Mouse (Mus musculus) cerebellum, postnatal 4 days (tissue): ENCODE data around the gene Dapk3.

ENCODE experiments used
- DNase-seq, 2 experiments: peaks; one replicate each; pipeline ENCODE4 v3.0.0; 2022; ENCODE audit warnings: low spot score in 2 of 2, mixed read lengths in 1 of 2

Gene Dapk3

DNA sequence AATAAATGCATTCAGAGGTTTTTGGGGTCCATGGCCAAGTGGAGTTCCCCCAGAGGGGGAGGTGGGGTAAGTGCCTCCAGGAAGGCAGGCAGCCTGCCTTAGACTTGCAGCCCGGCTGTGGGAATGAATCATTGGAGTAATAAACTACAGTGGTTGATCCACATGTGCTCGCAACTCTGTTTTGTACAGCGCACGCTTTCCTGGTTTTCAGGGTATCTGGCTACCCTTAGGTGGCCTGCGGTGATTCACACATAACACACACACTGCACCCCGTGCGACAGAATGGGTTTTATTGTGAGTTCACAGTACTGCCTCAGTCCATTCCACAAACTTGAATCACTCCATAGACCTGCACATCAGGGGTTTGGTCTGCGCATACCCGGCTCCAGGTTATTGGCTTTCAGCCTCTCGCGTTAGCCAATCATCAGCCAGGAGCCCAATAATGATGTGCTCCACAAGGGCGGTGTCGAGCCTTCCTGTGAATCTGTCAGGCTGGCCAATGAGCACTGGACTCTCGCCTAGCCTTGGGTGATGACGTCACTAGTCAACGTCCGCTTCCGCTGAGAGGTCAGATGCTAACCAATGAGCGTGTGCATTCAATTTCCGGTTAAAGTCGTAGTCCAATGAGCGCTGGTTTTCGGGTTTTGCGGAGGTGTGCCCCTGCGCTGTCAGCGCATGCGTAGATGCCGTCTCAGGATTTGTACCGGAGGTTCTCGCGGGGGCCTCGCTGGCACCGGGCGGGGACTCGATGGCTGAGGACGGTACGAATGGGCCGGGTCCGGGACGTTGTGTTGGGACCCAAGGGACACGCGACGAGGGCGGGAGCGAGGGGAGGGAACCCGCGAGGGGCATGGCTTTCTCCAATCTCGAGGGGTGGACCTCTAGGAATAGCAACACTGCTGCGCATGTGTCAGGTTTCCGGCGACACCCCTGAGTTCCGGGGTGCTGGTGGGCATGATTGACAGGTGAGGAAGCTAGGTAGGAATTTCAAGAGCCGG, at the start of gene Dapk3:
Gene Dapk3 (plus strand): TSS at position 670 of the 998 bp plus-strand sequence.
- DNase-seq = peak; percentile 90 to 95

DNA sequence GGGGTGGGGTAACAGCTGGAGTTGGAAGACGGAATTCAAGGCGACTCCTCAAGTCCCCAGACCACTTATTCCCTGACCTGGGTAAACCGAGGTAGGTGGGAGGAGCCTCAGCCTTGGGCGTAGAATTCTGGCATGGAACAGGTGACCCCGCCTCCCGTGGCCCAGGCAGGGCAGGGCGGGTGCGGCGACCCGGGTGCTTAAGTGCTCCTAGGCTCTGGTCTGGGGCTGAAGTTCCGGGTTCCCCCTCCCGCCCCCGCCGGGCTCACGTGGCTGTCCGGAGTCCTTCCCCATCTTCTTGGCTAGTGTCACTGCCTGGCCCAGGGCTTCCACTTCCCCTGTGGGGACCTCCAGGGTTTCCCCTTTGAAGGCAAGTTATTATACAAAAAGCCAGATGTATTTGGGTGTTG, 48.6 kb upstream of the Dapk3 start:
- no peak for DNase-seq

DNA sequence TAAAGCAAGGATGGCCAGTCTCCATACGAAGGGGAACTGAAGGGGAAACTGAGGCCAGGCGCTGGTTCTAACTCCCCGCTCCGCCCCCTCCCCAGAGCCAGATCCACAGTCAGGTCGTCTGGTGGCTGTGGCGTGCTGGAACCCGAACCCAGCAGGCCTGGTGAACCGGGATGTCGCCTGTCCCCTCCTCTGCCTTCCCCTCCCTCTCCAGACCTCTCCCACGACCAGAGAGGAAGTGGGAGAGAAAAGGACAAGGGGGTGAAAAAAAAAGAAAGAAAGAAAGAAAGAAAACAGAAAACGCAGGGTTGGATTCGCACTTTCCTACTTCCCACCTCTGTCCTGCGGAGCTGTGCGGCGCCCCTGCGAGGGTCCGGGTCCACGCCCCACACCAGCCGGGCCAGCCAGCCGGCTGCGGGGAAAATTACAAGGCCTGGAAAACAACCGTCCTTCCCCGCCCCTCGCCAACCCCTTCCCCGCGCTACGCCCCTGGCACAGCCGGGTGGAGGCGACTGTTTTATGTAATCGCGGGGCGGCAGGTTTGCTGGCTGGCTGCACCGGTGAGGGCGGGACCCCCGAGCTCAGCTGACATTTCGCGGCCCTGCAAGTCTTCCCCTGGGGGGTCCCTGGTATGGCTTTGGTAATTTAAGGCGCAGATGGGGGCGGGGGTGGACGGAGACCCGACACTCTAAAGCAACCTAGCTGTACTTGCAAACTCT, 47.7 kb upstream of the Dapk3 start, which contains the start of gene Zbtb7a:
Gene Zbtb7a (plus strand): TSS at position 255 of the 716 bp plus-strand sequence.
- DNase-seq = no peak

GRCm38 (mm10) chr10:81135831-81136705, 46.7 kb upstream of the Dapk3 start:
- DNase-seq = peak; percentile 48 to 70

DNA sequence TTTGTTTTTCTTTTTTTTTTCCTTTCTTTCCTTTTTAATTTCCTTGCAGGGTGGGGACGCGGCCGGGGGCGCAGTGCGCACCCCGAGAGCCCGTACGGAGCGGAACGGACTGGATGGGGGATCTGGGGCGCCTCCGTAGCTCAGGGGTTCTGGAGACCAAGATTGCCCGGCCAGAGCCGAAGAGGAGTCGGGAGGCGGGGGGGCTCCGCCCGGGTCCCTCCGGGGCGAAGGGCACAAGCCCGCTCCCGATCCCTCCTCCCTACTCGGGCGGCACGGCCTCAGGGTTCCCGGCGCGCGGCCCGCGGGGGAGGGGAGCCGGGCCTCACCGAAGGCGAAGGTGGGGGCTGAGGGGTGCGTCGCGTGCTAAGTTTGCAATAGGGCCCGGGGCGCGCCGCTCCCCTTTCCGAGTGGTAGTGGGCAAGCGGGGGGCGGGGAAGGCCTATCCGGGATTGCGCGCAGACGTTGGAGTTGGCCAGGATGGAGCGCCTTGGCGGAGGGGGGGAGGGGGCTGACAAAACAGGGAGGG, 46.0 kb upstream of the Dapk3 start:
- peak; percentile 69 to 83 for DNase-seq

DNA sequence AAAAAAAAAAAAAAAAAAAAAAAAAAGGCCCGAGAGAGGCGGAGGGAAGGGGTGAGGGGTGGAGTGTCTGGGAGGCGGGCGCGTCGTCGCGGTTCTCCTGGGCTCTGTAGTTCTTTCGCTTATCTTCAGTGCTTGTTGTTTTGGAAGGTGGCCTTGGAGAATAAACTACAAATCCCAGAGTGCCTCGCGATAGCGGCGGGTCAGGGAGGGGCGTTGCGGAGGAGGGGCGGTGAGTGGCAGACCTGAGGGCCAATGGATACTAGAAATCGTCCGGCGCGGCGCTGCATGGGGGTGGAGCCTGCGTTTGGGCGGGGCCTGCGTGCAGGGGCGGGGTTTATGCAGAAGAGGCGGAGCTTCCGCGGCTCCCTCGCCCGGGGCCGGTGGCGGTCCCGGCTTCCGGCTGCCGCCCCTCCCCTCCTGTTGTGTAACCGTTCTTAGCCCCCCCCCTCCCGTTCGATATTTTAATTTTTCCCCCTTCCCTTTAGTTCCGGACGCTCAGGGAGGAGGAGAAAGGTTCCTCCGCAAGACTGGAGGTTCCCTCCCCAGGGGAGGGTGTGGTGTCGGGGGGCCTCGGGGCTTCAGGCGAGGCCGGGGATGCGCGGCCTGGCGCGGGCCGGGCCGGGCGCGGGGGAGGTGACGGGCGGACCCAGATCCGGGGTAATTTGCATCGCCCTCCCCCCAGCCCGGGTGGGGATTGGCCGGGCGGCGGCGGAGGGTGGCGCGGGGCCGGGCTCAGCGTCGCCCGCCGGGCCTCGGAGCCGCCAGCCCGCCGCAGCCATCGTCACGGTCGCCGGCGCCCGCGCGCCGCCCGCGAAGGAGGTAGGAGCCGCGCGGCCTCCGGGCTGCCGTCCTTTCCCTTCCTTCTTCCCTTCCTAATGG, 45.3 kb upstream of the Dapk3 start:
- DNase-seq = peak; percentile 100

GRCm38 (mm10) chr10:81138131-81138782, 44.5 kb upstream of the Dapk3 start:
- DNase-seq = peak in 1 of 2 experiments; percentile 35

- no peak for DNase-seq
These were observed 43.8 kb upstream of the Dapk3 start for GRCm38 (mm10) chr10:81138821-81139528.

GRCm38 (mm10) chr10:81139529-81139846, 43.3 kb upstream of the Dapk3 start:
- DNase-seq = no peak

DNA sequence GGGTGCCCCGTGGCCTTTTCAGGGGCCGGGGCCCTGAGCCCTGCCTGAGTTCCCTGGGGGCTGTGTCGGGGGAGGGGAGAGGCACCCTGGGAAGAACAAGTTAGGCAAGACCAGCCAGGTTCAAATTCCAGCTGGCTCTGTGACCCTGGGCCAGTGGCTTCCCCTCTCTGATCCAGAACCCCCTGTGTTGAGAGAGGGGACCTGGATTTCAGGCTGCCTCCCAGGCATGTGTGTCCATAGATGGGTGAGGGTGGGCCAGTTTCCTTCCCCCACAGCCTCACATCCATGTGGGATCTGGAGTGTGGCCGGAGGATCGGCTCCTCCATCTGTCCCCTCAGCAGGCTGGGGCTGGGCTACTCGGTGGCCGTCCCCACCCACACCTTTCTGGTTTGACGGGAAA, 42.8 kb upstream of the Dapk3 start:
- DNase-seq = no peak

DNA sequence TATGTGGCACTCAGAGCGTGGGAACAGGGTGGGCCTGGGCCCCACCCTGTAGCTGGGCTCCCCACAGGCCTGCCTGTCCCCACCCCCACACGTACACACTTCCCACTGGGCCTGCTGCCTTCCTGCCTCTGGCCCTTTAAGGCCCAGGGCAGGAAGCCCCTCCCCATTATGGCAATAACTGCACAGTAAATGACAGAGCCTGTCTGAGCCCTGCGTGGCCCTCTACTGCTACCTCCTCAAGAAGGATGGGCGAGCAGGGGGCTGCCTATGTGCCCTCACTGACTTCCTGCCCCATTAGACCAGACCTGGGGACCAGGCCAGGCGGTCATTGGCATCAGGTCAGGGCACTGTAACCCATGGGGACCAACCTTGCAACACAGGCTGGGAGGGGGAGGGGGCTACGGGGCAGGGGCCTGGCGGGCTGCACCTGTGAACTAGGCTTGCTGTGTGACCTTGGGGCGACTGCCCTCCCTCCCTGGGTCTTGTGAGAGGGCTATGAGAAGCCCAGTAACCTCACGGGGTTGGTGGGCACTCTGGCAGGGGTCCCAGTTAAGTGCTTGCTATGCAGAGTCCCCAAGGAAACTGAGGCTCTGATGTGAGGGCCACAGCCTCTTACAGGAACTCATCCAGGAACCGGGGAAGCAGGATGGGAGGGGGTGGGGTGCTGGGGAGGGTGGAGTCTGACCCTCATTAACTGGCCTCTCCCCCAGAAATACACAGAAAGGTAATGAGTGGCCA, 41.9 kb upstream of the Dapk3 start:
- DNase-seq = no peak

- no peak for DNase-seq
These were observed 41.2 kb upstream of the Dapk3 start for GRCm38 (mm10) chr10:81141455-81142210.

DNA sequence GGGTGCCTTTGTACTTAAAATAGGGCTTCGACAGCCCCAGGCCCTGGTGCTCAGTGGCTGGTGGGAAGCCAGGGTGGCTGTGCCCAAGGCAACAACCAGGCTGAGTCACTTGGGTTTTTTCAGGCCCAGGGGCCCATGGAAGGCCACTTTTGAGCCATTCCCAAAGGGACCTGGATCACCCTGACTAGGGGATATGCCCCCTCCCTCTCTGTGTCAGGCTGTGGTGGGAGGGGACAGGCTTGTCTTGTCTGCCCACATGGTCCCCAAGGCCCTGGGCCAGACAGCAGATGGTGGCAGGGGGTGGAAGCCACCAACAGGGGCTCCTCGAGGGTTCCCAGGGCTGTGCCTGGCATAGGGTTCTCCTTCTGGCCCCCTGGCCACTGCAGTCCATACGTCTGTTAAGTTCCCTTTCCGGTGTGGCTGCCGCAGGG, 40.2 kb upstream of the Dapk3 start:
- no peak for DNase-seq

GRCm38 (mm10) chr10:81143157-81143633, 39.6 kb upstream of the Dapk3 start:
- no peak for DNase-seq

- no peak for DNase-seq
These were observed 38.9 kb upstream of the Dapk3 start for GRCm38 (mm10) chr10:81143845-81144437.

DNA sequence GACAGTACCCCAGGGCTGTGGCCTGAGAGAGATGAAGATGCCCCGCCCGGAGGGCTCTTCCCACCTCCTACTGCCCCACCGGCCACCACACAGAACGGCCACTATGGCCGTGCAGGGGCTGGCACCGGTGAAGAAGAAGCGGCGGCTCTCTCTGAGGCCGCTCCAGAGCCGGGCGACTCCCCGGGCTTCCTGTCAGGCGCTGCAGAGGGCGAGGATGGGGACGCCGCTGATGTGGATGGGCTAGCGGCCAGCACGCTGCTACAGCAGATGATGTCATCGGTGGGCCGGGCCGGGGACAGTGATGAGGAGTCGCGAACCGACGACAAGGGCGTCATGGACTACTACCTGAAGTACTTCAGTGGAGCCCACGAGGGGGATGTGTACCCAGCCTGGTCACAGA, 38.1 kb upstream of the Dapk3 start:
- no peak for DNase-seq

DNA sequence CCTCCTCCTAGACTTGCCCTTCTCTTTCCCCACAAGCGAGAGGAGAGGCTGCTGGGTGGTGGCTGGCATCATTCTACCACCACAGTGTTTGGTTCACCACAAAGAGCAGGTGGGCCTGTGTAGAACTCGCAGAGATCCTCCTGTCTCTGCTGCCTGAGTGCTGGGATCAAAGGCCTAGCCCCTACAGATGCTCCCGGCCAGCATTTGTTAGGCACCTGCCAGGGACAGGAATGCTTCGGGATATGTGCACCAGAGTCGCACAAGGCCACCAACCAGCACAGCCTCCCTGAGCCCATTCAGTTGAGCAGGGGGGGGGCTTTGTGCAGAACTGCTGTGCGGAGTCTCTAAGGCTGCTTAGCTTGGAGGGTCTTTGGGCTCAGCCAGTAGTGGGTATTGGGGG, 37.5 kb upstream of the Dapk3 start:
- DNase-seq = no peak
